Mouse (Mus musculus): Measurements from ENCODE around the gene Pth. TPM values are rescaled to one million over a fixed set of nuclear protein-coding genes. Genes with fewer than 3 reads are reported as not detected.

The Pth gene
- not detected for total RNA-seq (2021)
- long read RNA-seq, experiment 1 = 0 reads
- long read RNA-seq, experiment 2 = 0 reads

- no peak for DNase-seq (ENCODE audit: low spot score in 2 of 2)
Observed at GRCm38 (mm10) chr7:113388470-113388869, at the start of gene Pth. TSS of gene Pth (minus strand) at chr7:113388570.

DNA sequence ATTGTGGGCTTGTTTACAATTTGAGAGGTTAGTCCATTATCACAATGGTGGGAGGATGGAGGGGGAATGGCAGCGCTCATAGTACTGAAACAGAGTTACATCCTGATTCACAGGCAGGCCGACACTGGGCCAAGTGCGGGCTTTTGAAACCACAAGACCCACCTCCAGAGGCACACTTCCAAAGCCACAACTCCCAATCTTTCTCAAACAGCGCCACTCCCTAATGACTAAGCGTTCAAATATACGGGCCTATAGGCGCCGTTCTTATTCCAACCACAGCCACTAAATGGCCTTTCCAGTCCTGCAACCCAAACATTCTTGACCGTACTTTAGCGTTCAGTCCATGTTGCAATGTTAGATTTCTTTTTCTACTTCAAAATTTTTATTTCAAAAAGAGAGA lies 47.9 kb upstream of the Pth start:
- DNase-seq (ENCODE audit: low spot score in 2 of 2) = no peak

DNA sequence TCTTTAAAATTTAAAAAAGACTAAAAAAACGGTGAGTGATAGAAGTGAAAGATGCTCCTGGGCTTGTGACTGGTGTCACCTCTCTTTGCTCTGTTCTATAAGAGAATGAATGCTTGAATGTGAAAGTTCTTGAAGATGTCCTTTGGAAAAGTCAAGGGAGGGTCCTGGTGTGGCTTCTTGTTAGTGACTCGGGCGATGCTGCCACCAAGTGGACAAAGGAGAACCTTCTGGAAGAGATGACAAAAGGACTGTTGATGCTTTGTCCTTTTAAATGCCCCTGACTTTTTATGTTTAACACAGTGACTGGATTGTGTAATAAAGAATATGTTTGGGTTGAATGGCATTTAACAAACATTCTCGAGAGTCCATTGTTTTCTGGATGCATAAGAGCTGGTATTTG lies 45.9 kb upstream of the Pth start:
- DNase-seq (ENCODE audit: low spot score in 2 of 2) = peak; percentile 16 to 42

- no peak for DNase-seq (ENCODE audit: low spot score in 2 of 2)
Observed at GRCm38 (mm10) chr7:113433451-113433850, 45.1 kb upstream of the Pth start.

DNA sequence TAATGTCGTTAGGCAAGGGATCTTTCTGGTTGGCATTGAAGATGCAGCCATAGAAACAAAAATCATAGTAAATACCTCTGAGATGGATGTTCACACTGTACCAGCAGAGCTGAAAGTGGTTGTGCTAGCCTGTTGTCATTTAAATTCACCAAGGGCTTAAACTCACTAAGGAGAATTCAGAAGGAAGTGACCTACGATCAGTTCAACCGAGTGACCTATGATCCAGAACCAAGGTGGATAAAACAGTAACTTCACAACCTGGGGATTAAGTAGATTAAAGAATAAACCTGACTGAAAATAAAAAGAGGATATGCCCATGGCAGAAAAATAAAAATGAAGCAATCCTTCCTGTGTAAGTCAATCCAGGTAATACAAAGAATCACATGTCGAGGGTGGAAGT lies 44.5 kb upstream of the Pth start:
- no peak for DNase-seq (ENCODE audit: low spot score in 2 of 2)

DNA sequence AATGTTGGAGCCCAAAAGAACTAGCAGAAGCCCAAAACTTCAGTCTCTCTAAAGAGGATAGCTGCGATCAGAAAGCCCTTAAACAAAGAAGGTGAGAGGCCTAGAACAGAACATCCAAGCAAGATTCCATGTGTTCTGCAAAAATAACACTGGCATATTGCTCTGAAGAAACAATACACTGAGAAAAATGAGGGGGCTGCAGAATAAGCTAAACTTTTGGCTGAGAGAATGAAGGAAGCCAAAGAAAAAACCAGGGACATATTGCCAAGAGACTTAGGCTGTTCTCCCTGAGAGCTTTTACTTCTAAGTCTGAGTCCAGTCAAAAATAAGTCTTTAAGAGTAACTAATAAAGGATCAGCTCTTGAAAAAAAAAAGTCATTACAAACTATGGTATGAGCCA lies 32.4 kb upstream of the Pth start:
- DNase-seq (ENCODE audit: low spot score in 2 of 2) = peak in 1 of 2 experiments; percentile 27

GRCm38 (mm10) chr7:113419070-113419782 lies 30.9 kb upstream of the Pth start:
- no peak for DNase-seq (ENCODE audit: low spot score in 2 of 2)

DNA sequence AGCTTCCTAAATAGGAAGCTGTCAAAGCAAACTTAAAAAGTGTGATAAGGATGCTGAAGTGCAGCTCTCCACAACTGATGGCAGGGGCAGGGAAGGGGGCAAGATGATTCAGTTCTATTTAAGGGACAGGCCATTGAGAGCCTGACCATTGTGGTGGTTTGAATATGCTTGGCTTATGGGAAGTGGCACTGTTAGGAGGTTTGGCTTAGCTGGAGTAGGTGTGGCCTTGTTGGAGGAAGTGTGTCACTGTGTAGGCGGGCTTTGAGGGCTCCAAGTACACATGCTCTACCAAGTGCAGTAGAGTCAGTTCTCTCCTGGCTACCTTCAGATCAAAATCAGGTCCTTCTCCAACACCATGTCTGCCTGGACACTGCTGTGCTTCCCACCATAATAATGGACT lies 28.2 kb upstream of the Pth start:
- no peak for DNase-seq (ENCODE audit: low spot score in 2 of 2)

DNA sequence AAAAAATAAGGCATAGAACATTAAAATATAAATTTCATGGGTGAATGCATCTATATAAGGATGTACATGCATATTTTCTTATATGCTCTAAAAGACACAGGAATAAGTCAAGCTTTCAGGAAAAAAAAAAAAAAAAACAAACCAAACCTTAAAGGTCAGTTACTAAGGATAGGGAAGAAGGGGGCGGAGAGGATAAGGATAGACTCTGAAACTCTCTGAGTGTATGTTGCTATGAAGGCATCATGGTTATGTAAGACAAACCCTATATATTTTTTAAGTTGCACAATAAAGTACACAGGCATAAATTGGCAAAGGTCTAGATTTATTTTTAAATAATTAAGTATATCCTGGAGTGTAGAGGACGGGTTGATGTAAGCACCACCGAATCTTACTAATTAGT lies 26.9 kb upstream of the Pth start:
- DNase-seq (ENCODE audit: low spot score in 2 of 2) = no peak

DNA sequence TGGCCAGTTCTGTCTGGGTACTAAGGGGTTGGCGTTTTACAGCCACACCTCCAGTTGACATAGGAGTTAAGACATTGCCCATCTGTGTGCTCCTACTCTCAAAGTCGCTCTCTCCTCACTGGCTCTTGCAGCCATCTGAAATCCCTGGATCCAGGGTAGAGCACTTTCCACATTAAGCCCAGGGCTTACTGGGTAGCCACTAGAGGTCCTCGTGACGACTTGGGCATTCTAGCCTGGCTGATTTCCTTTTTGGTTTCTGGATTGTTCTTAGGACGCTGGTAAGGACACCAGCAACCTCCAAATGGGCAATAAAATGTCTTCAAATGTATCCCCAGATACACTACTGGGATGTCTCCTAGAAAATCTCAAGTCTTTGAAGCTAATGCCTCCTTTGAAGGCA lies 20.3 kb upstream of the Pth start:
- no peak for DNase-seq (ENCODE audit: low spot score in 2 of 2)

DNA sequence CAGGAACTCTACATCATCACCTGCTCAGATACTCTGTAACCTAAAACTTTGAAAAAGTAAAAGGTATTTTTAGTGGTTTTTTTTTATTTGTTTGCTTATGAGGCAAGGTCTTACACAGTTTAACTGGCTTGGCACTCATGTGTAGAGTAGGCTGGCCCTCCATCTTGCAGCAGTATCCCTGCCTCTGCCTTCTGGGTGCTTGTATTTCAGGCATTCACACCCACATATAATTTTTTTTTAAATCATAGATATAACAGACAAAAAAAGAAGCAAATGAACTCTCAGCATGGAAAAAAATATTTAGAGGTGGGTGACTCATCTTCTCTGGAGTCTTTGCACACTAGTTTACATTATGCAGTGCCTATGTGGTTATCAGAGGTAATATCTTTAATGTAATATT lies 9.7 kb upstream of the Pth start:
- no peak for DNase-seq (ENCODE audit: low spot score in 2 of 2)

DNA sequence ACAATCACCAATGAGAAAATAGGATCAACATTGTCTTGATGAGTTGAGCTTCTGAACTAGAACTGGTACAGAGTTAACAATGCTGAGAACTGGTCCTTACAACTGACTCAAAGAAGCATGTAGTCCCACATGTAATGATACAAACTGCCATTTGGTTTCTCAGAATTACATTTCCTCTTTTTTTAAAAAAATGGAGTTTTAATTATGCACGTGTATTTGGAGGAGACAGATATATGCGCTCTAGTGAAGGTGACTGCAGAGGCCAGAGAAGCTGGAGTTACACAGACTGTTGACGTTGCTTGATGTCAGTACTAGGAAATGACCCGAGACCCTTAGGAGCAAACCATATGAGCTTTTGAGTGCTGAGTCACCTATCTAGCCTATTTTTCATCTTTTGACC lies 8.3 kb upstream of the Pth start:
- no peak for DNase-seq (ENCODE audit: low spot score in 2 of 2)

GRCm38 (mm10) chr7:113391619-113392018 lies 3.2 kb upstream of the Pth start:
- DNase-seq (ENCODE audit: low spot score in 2 of 2) = no peak

DNA sequence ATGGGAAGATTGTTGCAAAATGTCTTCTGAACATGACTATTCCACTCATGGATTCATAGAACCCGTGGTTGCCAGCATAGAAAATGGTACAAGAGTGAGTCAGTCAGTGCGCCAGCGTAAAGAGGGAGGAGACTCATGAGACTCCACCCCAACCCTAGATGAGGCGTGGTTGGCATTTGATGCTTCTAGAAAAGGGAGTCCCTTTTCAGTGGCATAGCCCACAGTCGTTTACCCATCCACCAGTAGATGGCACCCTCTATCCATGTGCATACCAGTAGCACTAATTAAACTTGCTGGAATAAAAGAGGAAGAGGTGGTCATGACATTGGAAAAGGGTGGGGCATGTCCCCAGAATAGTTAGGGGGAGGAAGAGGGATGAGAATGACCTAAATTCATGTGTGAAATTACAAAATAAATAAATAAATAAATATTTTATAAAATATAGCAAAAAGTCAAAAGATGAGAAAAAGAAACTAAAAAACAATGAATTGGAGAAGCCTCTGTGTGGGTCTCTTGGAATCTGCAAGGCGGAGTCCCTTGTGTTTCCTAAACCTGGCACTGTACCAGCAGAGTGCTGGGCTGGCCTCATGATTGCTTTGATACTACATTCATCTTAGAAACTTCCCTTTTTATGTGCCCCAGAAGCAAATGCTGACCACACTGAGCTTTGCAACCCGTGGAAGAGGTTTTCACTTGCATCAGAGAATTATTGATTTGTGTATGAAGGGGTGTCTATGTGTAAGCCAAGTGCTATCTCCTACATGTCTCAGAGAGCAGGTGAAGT lies 10.3 kb downstream of the Pth start:
- DNase-seq (ENCODE audit: low spot score in 2 of 2) = peak; percentile 44 to 73

DNA sequence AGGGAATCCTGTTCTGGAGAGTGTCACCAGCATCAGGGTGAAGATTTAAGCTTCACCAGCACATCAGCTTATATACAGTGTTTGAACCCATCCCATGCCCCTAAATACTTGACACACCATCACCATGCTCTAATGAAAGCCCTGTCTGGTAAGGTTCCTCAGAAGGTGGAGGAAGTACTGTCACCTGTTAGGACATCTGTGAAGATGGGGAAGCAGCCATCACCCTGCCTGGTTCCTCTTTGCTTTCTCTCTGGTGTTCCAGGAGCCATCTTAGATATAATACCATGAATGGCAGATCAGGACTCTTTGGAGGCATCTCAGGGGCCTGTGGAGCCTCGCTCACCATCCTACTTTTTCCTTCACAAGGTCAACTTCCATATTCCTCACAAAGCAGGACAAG lies 15.7 kb downstream of the Pth start:
- no peak for DNase-seq (ENCODE audit: low spot score in 2 of 2)

DNA sequence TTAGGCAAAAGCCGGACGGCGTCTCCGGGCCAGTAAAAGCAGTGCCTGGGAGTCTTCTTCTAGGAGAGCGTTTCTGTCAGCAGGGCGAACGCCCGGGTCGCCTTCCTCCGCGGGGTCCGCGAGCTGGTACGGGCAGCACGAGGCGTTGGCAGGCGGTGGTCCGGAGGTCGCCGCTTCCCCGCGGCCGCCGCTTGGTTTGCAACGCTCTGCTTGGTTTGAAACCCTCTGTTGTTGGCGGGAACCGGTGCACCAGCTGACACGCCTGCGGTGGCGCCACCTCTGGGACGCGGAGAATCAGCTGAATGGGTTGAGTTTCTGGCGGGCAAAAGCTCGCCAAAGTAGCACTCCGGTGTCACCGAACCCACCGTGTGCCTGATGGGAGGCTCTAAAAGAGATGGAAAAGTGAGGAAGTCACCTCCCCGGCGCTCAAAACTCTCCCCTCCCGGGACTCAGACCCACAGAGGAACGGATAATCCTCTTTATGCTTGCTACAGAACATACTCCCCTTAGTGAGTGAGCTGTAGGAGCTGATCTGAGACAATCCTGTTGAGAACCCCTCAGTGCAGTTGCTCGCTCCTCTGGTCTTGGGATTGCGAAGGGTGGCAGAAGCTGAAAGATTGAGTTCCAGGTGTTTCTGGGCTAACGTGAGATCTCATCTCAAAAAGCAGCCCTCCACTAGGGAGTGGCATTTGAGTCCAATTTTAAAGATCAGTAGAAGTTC lies 18.6 kb downstream of the Pth start:
- peak in 1 of 2 experiments; percentile 64 for DNase-seq (ENCODE audit: low spot score in 2 of 2)

GRCm38 (mm10) chr7:113368746-113369619 lies 19.4 kb downstream of the Pth start, which contains the start of gene Btbd10:
TSS of gene Btbd10 (minus strand) at chr7:113369392.
- DNase-seq (ENCODE audit: low spot score in 2 of 2) = peak; percentile 94 to 97

GRCm38 (mm10) chr7:113367440-113367839 lies 20.9 kb downstream of the Pth start:
- DNase-seq (ENCODE audit: low spot score in 2 of 2) = no peak

GRCm38 (mm10) chr7:113349089-113349488 lies 39.3 kb downstream of the Pth start:
- DNase-seq (ENCODE audit: low spot score in 2 of 2) = no peak

DNA sequence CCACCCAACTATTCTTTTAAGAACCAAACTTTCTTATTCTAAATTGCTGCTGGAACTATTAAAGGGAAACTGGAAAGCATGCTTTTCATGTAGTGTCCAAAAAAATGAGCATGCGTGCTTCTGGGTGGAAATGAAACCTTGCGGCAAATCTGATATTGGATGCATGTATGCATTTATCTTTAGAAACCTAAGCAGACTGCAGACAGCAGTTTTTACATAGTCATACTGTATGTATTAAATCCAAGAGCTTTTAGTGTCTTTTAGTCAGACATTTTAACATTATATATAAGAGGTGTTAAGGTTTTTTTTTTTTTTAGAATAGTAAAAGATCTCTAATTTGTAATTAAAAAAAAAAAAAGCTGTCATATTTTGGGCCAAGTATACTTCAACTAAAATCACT lies 40.7 kb downstream of the Pth start:
- DNase-seq (ENCODE audit: low spot score in 2 of 2) = no peak

DNA sequence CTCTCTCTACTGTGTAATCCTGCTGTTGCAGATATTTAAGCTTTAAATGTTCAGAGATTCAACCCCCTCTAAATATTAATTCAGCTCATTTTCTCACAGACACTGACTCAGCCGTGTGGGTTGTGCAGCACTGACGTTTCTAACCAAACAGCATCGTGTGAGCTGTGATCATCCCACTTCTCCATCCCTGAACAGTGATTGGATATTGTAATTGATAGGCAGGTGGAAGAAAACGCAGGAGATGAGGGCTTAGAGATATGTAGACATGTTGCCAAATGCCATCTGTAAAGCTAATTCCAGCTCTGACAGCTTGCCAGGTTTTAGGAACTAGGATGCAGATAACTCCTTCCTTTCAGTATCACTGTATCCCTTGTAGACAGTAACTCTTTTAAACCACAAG lies 41.1 kb downstream of the Pth start:
- peak; percentile 39 to 91 for DNase-seq (ENCODE audit: low spot score in 2 of 2)
